8 mouse cellular contexts compared by ENCODE assay signal in genomic region chr6:51489787-51490186, GRCm38 (mm10). TPM values are rescaled to one million over a fixed set of nuclear protein-coding genes. Genes with fewer than 3 reads are reported as not detected.
DNase-seq lines count a peak whose midpoint lies in the region; ATAC-seq lines count a peak whose summit lies in the region.

No protein-coding gene starts in this region.

- H3K27ac ChIP-seq in forebrain, embryonic 14.5 days (ENCODE audit: low read depth, low read length): no peak overlapping the region

- H3K36me3 ChIP-seq in forebrain, embryonic 14.5 days (ENCODE audit: control insufficient read depth, insufficient read depth, low read length): no peaks in the 10 kb centered on the region

- H3K4me1 ChIP-seq in forebrain, embryonic 14.5 days (ENCODE audit: control insufficient read depth, insufficient read depth, low read length): no peaks in the 10 kb centered on the region

- no peak overlapping the region for H3K4me3 ChIP-seq in forebrain, embryonic 14.5 days (ENCODE audit: low read depth, low read length)

- H3K9ac ChIP-seq in forebrain, embryonic 14.5 days (ENCODE audit: low read length): no peak overlapping the region

- H3K9me3 ChIP-seq in forebrain, embryonic 14.5 days (replicated peaks; ENCODE audit: control insufficient read depth, low read length): no peaks in the 10 kb centered on the region

- H3K27me3 ChIP-seq in forebrain, embryonic 14.5 days (replicated peaks; ENCODE audit: control insufficient read depth, insufficient read depth, low read length): no peaks in the 10 kb centered on the region

- DNase-seq in adrenal gland, adult 2 months: peak; percentile 71
- DNase-seq in adrenal gland, adult 18-20 months (ENCODE audit: low spot score in 2 of 2): no peak
- DNase-seq in cerebellum, adult 11 months: peak; percentile 55
- DNase-seq in heart, adult 11 months: peak; percentile 98
- peak; percentile 66 to 89 for DNase-seq in kidney, postnatal 25 days
- DNase-seq in layer of hippocampus, postnatal 36 days: no peak
- DNase-seq in right cerebral cortex, postnatal 4 days: no peak
- DNase-seq in forebrain, embryonic 14.5 days (ENCODE audit: low spot score): no peak

- H3K4me2 ChIP-seq in forebrain, embryonic 14.5 days (ENCODE audit: low read length): no peak overlapping the region

- no peak for ATAC-seq in forebrain, embryonic 14.5 days

- 74% methylated on average over 2 of the region's 2 CpGs for WGBS in forebrain, embryonic 14.5 days

RNA-seq across cellular contexts. Expression of gene Cbx3, which starts 19.6 kb away (rescaled TPM):
- total RNA-seq in adrenal gland, adult 2 months (2021): 10 to 100 TPM; 58.8 to 97.3 TPM
- polyA plus RNA-seq in adrenal gland, adult 2 months (2012; rRNA removed): 5.3 and 5.9 TPM in 2 replicates
- 10 to 100 TPM; 66.4 to 81.6 TPM for total RNA-seq in adrenal gland, adult 18-20 months (2021)
- total RNA-seq in layer of hippocampus, postnatal 36 days (2021): 100 to 1,000 TPM; 139 to 148 TPM
- polyA plus RNA-seq in forebrain, embryonic 14.5 days (2014; fragmentation: Nextera tagmentation; extraction: Ambion mirVana): 529 and 591 TPM in 2 replicates

RNA-seq across cellular contexts. Expression of gene Hnrnpa2b1, which starts 20.1 kb away (rescaled TPM):
- total RNA-seq in adrenal gland, adult 2 months (2021): 100 to 1,000 TPM; 435 to 575 TPM
- polyA plus RNA-seq in adrenal gland, adult 2 months (2012; rRNA removed): 35.2 and 41.0 TPM in 2 replicates
- 100 to 1,000 TPM; 553 to 646 TPM for total RNA-seq in adrenal gland, adult 18-20 months (2021)
- total RNA-seq in layer of hippocampus, postnatal 36 days (2021): 100 to 1,000 TPM; 518 to 547 TPM
- polyA plus RNA-seq in forebrain, embryonic 14.5 days (2014; fragmentation: Nextera tagmentation; extraction: Ambion mirVana): 874 and 967 TPM in 2 replicates

RNA-seq across cellular contexts. Expression of gene Snx10, which starts 33.9 kb away (rescaled TPM):
- total RNA-seq in adrenal gland, adult 2 months (2021): 10 to 100 TPM; 36.2 to 69.2 TPM
- polyA plus RNA-seq in adrenal gland, adult 2 months (2012; rRNA removed): 0.81 and 0.95 TPM in 2 replicates
- total RNA-seq in adrenal gland, adult 18-20 months (2021): 10 to 100 TPM; 31.8 to 53.6 TPM
- total RNA-seq in layer of hippocampus, postnatal 36 days (2021): 100 to 1,000 TPM; 104 to 106 TPM
- 44.4 and 61.5 TPM in 2 replicates for polyA plus RNA-seq in forebrain, embryonic 14.5 days (2014; fragmentation: Nextera tagmentation; extraction: Ambion mirVana)

RNA-seq across cellular contexts. Expression of gene Nfe2l3, which starts 57.3 kb away (rescaled TPM):
- under 1 TPM in 1 of 2 experiments, not detected in 1; 0.76 TPM for total RNA-seq in adrenal gland, adult 2 months (2021)
- 0.18 and 0.84 TPM in 2 replicates for polyA plus RNA-seq in adrenal gland, adult 2 months (2012; rRNA removed)
- under 1 TPM in 1 of 2 experiments, not detected in 1; 0.13 TPM for total RNA-seq in adrenal gland, adult 18-20 months (2021)
- 1 to 10 TPM; 2.0 TPM for total RNA-seq in layer of hippocampus, postnatal 36 days (2021)
- 10.8 and 14.3 TPM in 2 replicates for polyA plus RNA-seq in forebrain, embryonic 14.5 days (2014; fragmentation: Nextera tagmentation; extraction: Ambion mirVana)

Comparison
In these comparisons a context has a peak if more than half of its experiments do, and no peak if none do; other contexts are left out.
1. DNase-seq: peak in adrenal gland, adult 2 months (single experiment), cerebellum, adult 11 months (single experiment), heart, adult 11 months (single experiment) and kidney, postnatal 25 days (2 of 2); none in adrenal gland, adult 18-20 months (0 of 2), layer of hippocampus, postnatal 36 days (0 of 2), right cerebral cortex, postnatal 4 days (single experiment) and forebrain, embryonic 14.5 days (single experiment).